Mouse (Mus musculus): ENCODE data around the gene Golph3l. TPM values are rescaled to one million over a fixed set of nuclear protein-coding genes. Genes with fewer than 3 reads are reported as not detected.

Gene Golph3l
- 10.5 TPM for polyA plus RNA-seq (2015; fragmentation: Illumina TruSeq; extraction: RNeasy Lipid Tissue Mini Kit (QIAGEN cat#74804); ENCODE audit: insufficient read depth, low read depth, low replicate concordance)

DNA sequence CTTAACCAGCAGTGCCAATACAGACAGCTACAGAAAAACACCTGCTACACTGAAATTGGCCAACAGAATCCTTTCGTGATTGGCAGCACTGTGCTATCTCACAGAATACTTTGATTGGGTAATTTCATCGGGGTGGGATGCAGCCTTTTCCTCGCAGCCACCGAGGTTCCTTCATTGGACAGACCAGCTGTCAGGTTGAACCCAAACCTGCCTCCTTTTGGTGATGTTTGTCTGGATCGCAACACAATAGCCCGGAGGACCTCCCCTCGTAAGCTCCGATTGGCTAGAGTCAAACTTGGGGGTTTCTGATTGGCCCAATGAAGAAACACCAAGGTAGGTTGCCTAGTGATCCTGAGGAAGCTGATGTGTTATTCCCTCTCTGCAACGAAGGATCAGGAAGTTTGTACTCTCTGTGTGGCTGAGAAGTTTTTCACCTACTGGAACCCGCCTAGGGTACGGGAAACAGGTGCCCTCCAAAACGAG, at the start of gene Golph3l:
Gene Golph3l, plus strand, starts transcription at position 331 of the 483 bp plus-strand sequence.

DNA sequence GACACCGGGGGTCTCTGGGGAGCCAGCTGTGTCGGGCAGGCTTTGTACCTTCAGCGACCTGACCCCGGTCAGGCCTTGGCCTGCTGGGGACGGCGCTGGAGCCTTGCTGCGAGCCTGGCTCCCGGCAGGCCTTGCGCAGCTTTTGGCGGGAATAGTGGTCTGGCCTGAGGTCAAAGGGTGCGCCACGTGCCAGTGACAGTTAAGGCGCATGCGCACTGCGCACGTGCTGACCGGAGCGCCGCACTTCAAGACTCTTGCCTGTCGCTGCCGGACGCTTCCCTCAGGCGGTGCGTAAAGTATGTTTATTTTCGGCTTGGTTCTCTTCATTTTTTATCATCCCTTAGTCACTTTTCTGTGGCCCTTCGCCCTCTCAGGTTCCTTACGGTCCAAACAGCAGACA, 29.3 kb upstream of the Golph3l start, which contains the start of gene Hormad1:
Gene Hormad1, plus strand, starts transcription at position 241 of the 400 bp plus-strand sequence.

DNA sequence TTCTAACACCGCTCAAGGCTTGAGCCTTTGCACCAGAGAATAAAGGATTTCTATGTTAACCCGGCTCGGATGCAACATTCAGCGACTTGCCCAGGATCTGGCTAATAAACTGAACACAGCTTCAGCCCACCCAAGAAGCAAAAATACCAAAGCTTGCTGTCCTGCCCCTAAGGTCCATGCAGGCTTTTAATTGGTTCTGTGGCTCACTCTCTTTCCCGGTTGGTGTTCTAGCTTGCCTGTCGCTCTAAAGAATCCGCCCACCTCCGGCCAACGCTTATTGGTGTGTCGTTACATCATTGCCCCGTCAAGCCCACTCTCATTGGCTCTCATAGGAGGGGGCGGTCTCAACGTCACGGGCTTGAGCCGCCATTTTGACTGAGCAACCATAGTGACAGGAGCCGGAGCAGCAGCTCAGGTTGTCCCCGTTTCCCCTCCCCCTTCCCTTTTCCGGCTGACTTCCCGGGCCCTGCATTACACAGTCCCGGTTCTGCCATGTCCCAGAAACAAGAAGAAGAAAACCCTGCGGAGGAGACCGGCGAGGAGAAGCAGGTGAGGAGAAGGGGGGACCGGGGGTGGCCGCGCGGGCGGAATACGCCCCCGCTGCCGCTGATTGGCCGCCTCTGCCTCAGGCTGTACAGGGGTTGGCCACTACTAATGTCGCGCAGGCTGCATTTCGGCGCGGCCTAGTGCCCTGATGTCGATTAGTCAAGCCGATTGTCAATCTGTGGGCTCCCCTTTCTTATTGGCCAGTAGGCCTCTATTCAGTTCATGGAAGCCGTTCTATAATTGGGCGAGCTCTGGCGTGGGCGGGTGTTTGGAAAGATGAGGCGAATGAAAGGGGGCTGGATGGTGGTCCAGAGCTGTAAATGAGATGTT, 36.1 kb downstream of the Golph3l start, which contains the start of gene Ensa:
Gene Ensa, plus strand, starts transcription at position 366 of the 876 bp plus-strand sequence.

DNA sequence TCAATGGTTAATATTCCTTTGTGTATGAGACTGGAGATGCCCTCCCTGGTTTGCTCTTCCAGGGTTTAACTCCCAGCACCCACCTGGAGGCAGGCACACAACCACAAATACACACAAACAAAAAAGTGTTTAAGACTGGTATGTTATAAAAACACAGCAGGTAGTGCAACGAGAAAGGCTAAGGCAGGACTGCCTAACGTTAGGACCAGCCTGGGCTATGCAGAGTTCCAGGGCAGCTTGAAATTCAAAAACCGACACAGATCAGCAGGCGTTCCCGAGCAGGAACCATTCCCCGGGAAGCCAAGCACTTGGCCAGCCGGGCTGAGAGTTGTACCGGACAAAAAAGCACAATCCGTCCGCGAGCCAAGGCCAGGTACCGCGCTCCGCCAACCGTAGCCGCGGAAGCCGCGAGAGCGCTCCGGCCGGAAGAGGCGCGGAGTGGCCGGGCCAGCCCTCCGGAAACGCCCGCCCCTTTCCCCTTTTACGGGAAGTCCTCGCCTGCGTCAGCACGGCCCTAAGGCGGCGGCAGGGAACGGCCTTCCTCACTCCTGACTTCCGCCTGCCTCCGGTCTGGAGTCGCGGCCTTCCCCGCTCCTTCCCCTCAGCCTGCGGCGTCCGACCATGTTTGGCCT, 69.6 kb downstream of the Golph3l start, which contains the start of gene Mcl1:
Gene Mcl1, plus strand, starts transcription at position 553 of the 632 bp plus-strand sequence.

Other genes starting within 250 kb of the Golph3l start
- gene Setdb1, start 231.7 kb upstream of the Golph3l start, polyA plus RNA-seq (2015; fragmentation: Illumina TruSeq; extraction: RNeasy Lipid Tissue Mini Kit (QIAGEN cat#74804); ENCODE audit: insufficient read depth, low read depth, low replicate concordance) = 10.3 TPM
- gene 4930558C23Rik, start 186.1 kb upstream of the Golph3l start, polyA plus RNA-seq (2015; fragmentation: Illumina TruSeq; extraction: RNeasy Lipid Tissue Mini Kit (QIAGEN cat#74804); ENCODE audit: insufficient read depth, low read depth, low replicate concordance) = not detected
- gene Arnt, start 154.5 kb upstream of the Golph3l start, polyA plus RNA-seq (2015; fragmentation: Illumina TruSeq; extraction: RNeasy Lipid Tissue Mini Kit (QIAGEN cat#74804); ENCODE audit: insufficient read depth, low read depth, low replicate concordance) = 9.4 TPM
- 3.1 TPM for gene Ctsk, start 89.7 kb upstream of the Golph3l start, polyA plus RNA-seq (2015; fragmentation: Illumina TruSeq; extraction: RNeasy Lipid Tissue Mini Kit (QIAGEN cat#74804); ENCODE audit: insufficient read depth, low read depth, low replicate concordance)
- 14.4 TPM for gene Ctss, start 62.1 kb upstream of the Golph3l start, polyA plus RNA-seq (2015; fragmentation: Illumina TruSeq; extraction: RNeasy Lipid Tissue Mini Kit (QIAGEN cat#74804); ENCODE audit: insufficient read depth, low read depth, low replicate concordance)
- not detected for gene Hormad1, start 29.3 kb upstream of the Golph3l start, polyA plus RNA-seq (2015; fragmentation: Illumina TruSeq; extraction: RNeasy Lipid Tissue Mini Kit (QIAGEN cat#74804); ENCODE audit: insufficient read depth, low read depth, low replicate concordance)
- 17.8 TPM for gene Ensa, start 36.1 kb downstream of the Golph3l start, polyA plus RNA-seq (2015; fragmentation: Illumina TruSeq; extraction: RNeasy Lipid Tissue Mini Kit (QIAGEN cat#74804); ENCODE audit: insufficient read depth, low read depth, low replicate concordance)
- gene Mcl1, start 69.9 kb downstream of the Golph3l start, polyA plus RNA-seq (2015; fragmentation: Illumina TruSeq; extraction: RNeasy Lipid Tissue Mini Kit (QIAGEN cat#74804); ENCODE audit: insufficient read depth, low read depth, low replicate concordance) = 35.6 TPM
- gene Adamtsl4, start 99.0 kb downstream of the Golph3l start, polyA plus RNA-seq (2015; fragmentation: Illumina TruSeq; extraction: RNeasy Lipid Tissue Mini Kit (QIAGEN cat#74804); ENCODE audit: insufficient read depth, low read depth, low replicate concordance) = 10.2 TPM
- gene Ecm1, start 150.6 kb downstream of the Golph3l start, polyA plus RNA-seq (2015; fragmentation: Illumina TruSeq; extraction: RNeasy Lipid Tissue Mini Kit (QIAGEN cat#74804); ENCODE audit: insufficient read depth, low read depth, low replicate concordance) = 40.8 TPM
- 11.3 TPM for gene Tars2, start 171.3 kb downstream of the Golph3l start, polyA plus RNA-seq (2015; fragmentation: Illumina TruSeq; extraction: RNeasy Lipid Tissue Mini Kit (QIAGEN cat#74804); ENCODE audit: insufficient read depth, low read depth, low replicate concordance)
- 4.9 TPM for gene Rprd2, start 229.9 kb downstream of the Golph3l start, polyA plus RNA-seq (2015; fragmentation: Illumina TruSeq; extraction: RNeasy Lipid Tissue Mini Kit (QIAGEN cat#74804); ENCODE audit: insufficient read depth, low read depth, low replicate concordance)

Measured in pancreas, adult 10 weeks (tissue).